In genomic region chr4:25483621-25483933, GRCm38 (mm10) we compare ENCODE assay signal across 26 mouse cellular contexts.
DNase-seq lines count a peak whose midpoint lies in the region; ATAC-seq and TF ChIP-seq lines count a peak whose summit lies in the region.
"Had no signal": no experiment of that assay in that cellular context is flagged by ENCODE, and none has a peak within 500 bp of the region (broad histone marks: within the 10 kb centered on the region; RNA-seq: fewer than 3 reads in every experiment).

No protein-coding gene starts in this region.

- no peaks in the 10 kb centered on the region for H3K9me3 ChIP-seq in hindbrain, embryonic 14.5 days (ENCODE audit: control insufficient read depth, low read length)
- no peaks in the 10 kb centered on the region for H3K9me3 ChIP-seq in hindbrain, embryonic 12.5 days (replicated peaks)
- H3K9me3 ChIP-seq in neural tube, embryonic 13.5 days, result no peaks in the 10 kb centered on the region
- H3K9me3 ChIP-seq in intestine, embryonic 15.5 days, result no peaks in the 10 kb centered on the region
- H3K9me3 ChIP-seq: embryonic facial prominence, embryonic 12.5 days; heart, embryonic 10.5 days; kidney, embryonic 15.5 days; limb, embryonic 12.5 days had no signal

- no peaks in the 10 kb centered on the region for H3K27me3 ChIP-seq in hindbrain, embryonic 14.5 days (ENCODE audit: control insufficient read depth, insufficient read depth, low read length)
- H3K27me3 ChIP-seq in hindbrain, embryonic 12.5 days, result no peaks in the 10 kb centered on the region
- no peaks in the 10 kb centered on the region for H3K27me3 ChIP-seq in neural tube, embryonic 13.5 days
- no peaks in the 10 kb centered on the region for H3K27me3 ChIP-seq in intestine, embryonic 15.5 days (replicated peaks)
- H3K27me3 ChIP-seq: embryonic facial prominence, embryonic 12.5 days; kidney, embryonic 15.5 days; limb, embryonic 12.5 days had no signal

- DNase-seq in hindbrain, embryonic 14.5 days (ENCODE audit: low spot score), result no peak
- no peak for DNase-seq in neural tube, embryonic 10.5 days (ENCODE audit: extremely low spot score, low spot score)
- DNase-seq in brain, embryonic 14.5 days (ENCODE audit: low read depth), result peak; percentile 30
- no peak for DNase-seq in heart, adult 18-20 months
- DNase-seq: adrenal gland, adult 8-10 months; cerebellum, adult 18-20 months; heart, postnatal 4 days; layer of hippocampus, postnatal 36 days; liver, postnatal 0 days; spleen, adult 18-20 months; thymus, postnatal 25 days had no signal

- no peak overlapping the region for H3K4me3 ChIP-seq in hindbrain, embryonic 14.5 days (replicated peaks; ENCODE audit: low read length)
- no peak overlapping the region for H3K4me3 ChIP-seq in hindbrain, embryonic 12.5 days
- no peak overlapping the region for H3K4me3 ChIP-seq in neural tube, embryonic 13.5 days
- H3K4me3 ChIP-seq in olfactory bulb, adult 2 months (ENCODE audit: insufficient read depth, low read depth, low read length), result no peak overlapping the region
- no peak overlapping the region for H3K4me3 ChIP-seq in intestine, embryonic 15.5 days (replicated peaks)
- H3K4me3 ChIP-seq: embryonic facial prominence, embryonic 12.5 days; erythroblast, embryonic 14.5 days; heart, embryonic 10.5 days; kidney, embryonic 15.5 days; limb, embryonic 12.5 days; myocyte had no signal

- TF ChIP-seq CTCF in brain, embryonic 14.5 days (IDR thresholded peaks at IDR 0.05; ENCODE audit: borderline replicate concordance, extremely low read depth, insufficient read depth, insufficient read length), result no peak
- TF ChIP-seq CTCF in olfactory bulb, adult 2 months (IDR thresholded peaks at IDR 0.05; ENCODE audit: insufficient read depth, low read depth, low read length), result no peak

- H3K4me1 ChIP-seq in hindbrain, embryonic 14.5 days (replicated peaks; ENCODE audit: control insufficient read depth, insufficient read depth, low read length), result no peaks in the 10 kb centered on the region
- H3K4me1 ChIP-seq in hindbrain, embryonic 12.5 days, result no peaks in the 10 kb centered on the region
- H3K4me1 ChIP-seq in neural tube, embryonic 13.5 days (replicated peaks), result peaks cover 9% of the 10 kb centered on the region
- H3K4me1 ChIP-seq in olfactory bulb, adult 2 months (ENCODE audit: control insufficient read depth, insufficient read depth, low read length), result peaks cover 3% of the 10 kb centered on the region; the same call in 1 of the 2 replicates
- no peaks in the 10 kb centered on the region for H3K4me1 ChIP-seq in intestine, embryonic 15.5 days (replicated peaks)
- H3K4me1 ChIP-seq: embryonic facial prominence, embryonic 12.5 days; heart, embryonic 10.5 days; kidney, embryonic 15.5 days; limb, embryonic 12.5 days had no signal

- no peaks in the 10 kb centered on the region for H3K36me3 ChIP-seq in hindbrain, embryonic 14.5 days (replicated peaks; ENCODE audit: control insufficient read depth, insufficient read depth)
- no peaks in the 10 kb centered on the region for H3K36me3 ChIP-seq in hindbrain, embryonic 12.5 days
- H3K36me3 ChIP-seq in neural tube, embryonic 13.5 days, result no peaks in the 10 kb centered on the region
- no peaks in the 10 kb centered on the region for H3K36me3 ChIP-seq in intestine, embryonic 15.5 days
- H3K36me3 ChIP-seq: embryonic facial prominence, embryonic 12.5 days; heart, embryonic 10.5 days; kidney, embryonic 15.5 days; limb, embryonic 12.5 days had no signal

- H3K4me2 ChIP-seq in hindbrain, embryonic 14.5 days (replicated peaks), result no peak overlapping the region
- no peak overlapping the region for H3K4me2 ChIP-seq in hindbrain, embryonic 12.5 days (replicated peaks)
- no peak overlapping the region for H3K4me2 ChIP-seq in neural tube, embryonic 13.5 days
- no peak overlapping the region for H3K4me2 ChIP-seq in intestine, embryonic 15.5 days (replicated peaks)
- H3K4me2 ChIP-seq: embryonic facial prominence, embryonic 12.5 days; kidney, embryonic 15.5 days; limb, embryonic 12.5 days; liver, embryonic 11.5 days had no signal

- TF ChIP-seq POLR2A in brain, embryonic 14.5 days (IDR thresholded peaks at IDR 0.05; ENCODE audit: borderline replicate concordance, extremely low read depth, insufficient read depth, insufficient read length, poor library complexity, severe bottlenecking), result no peak
- no peak for TF ChIP-seq POLR2A in olfactory bulb, adult 2 months (IDR thresholded peaks at IDR 0.05; ENCODE audit: insufficient read depth, low read depth, low read length)

- 4% methylated on average over 1 of the region's 1 CpGs for WGBS in hindbrain, embryonic 14.5 days
- 10% methylated on average over 1 of the region's 1 CpGs for WGBS in hindbrain, embryonic 12.5 days
- 9% methylated on average over 1 of the region's 1 CpGs for WGBS in neural tube, embryonic 13.5 days
- WGBS in olfactory bulb, adult 2 months, result 5% methylated on average over 1 of the region's 1 CpGs
- 42% methylated on average over 1 of the region's 1 CpGs for WGBS in intestine, embryonic 15.5 days

- ATAC-seq in hindbrain, embryonic 14.5 days (ENCODE audit: low FRiP score), result peak; percentile 37; the same call in 1 of the 2 replicates
- no peak for ATAC-seq in hindbrain, embryonic 12.5 days (ENCODE audit: low FRiP score)
- ATAC-seq in neural tube, embryonic 13.5 days (ENCODE audit: low read depth), result no peak; the same call in 1 of the 2 replicates
- ATAC-seq in intestine, embryonic 15.5 days, result no peak
- ATAC-seq: activated CD4-positive, CD25-positive, alpha-beta regulatory T cell, adult 4 months; intestine, postnatal 0 days; liver, postnatal 0 days; lung, postnatal 0 days had no signal

- H3K27ac ChIP-seq in hindbrain, embryonic 14.5 days, result no peak overlapping the region
- H3K27ac ChIP-seq in hindbrain, embryonic 12.5 days, result no peak overlapping the region
- H3K27ac ChIP-seq in neural tube, embryonic 13.5 days (replicated peaks), result peak overlapping the region; percentile 74
- 0 out of 2 replicates have a peak overlapping the region, but pooled peaks have one; percentile 26 for H3K27ac ChIP-seq in olfactory bulb, adult 2 months (ENCODE audit: insufficient read depth, low read depth, low read length)
- no peak overlapping the region for H3K27ac ChIP-seq in intestine, embryonic 15.5 days
- H3K27ac ChIP-seq: embryonic facial prominence, embryonic 12.5 days; heart, embryonic 10.5 days; kidney, embryonic 15.5 days; limb, embryonic 12.5 days; macrophage had no signal

- no peak overlapping the region for H3K9ac ChIP-seq in hindbrain, embryonic 14.5 days
- H3K9ac ChIP-seq in hindbrain, embryonic 12.5 days, result no peak overlapping the region
- H3K9ac ChIP-seq in neural tube, embryonic 13.5 days, result no peak overlapping the region
- no peak overlapping the region for H3K9ac ChIP-seq in intestine, embryonic 15.5 days
- H3K9ac ChIP-seq: embryonic facial prominence, embryonic 12.5 days; kidney, embryonic 15.5 days; limb, embryonic 12.5 days; liver, postnatal 0 days had no signal

Comparison
In these comparisons a context has a peak if more than half of its experiments do, and no peak if none do; other contexts are left out.
1. H3K27ac ChIP-seq: peak in neural tube, embryonic 13.5 days (single experiment) and olfactory bulb, adult 2 months (single experiment); none in hindbrain, embryonic 14.5 days (single experiment), hindbrain, embryonic 12.5 days (single experiment) and intestine, embryonic 15.5 days (single experiment).